ENCODE assay signal across 14 mouse cellular contexts in genomic region chr17:80558583-80558982, GRCm38 (mm10). TPM values are rescaled to one million over a fixed set of nuclear protein-coding genes. Genes with fewer than 3 reads are reported as not detected.
DNase-seq lines count a peak whose midpoint lies in the region; ATAC-seq lines count a peak whose summit lies in the region.
"Had no signal": no experiment of that assay in that cellular context is flagged by ENCODE, and none has a peak within 500 bp of the region (broad histone marks: within the 10 kb centered on the region; RNA-seq: fewer than 3 reads in every experiment).

No protein-coding gene starts in this region.

- no peak overlapping the region for H3K4me2 ChIP-seq in kidney, embryonic 15.5 days
- H3K4me2 ChIP-seq in liver, embryonic 16.5 days (ENCODE audit: low read depth, low read length): no peak overlapping the region
- H3K4me2 ChIP-seq: midbrain, embryonic 13.5 days; neural tube, embryonic 12.5 days had no signal

- no peaks in the 10 kb centered on the region for H3K27me3 ChIP-seq in kidney, embryonic 15.5 days
- no peaks in the 10 kb centered on the region for H3K27me3 ChIP-seq in liver, embryonic 16.5 days (ENCODE audit: control insufficient read depth, insufficient read depth, low read depth, low read length)
- H3K27me3 ChIP-seq: heart, embryonic 15.5 days; midbrain, embryonic 13.5 days; neural tube, embryonic 12.5 days had no signal

- no peak overlapping the region for H3K4me3 ChIP-seq in kidney, embryonic 15.5 days (replicated peaks)
- peak overlapping the region; percentile 19; the same call in 1 of the 2 replicates for H3K4me3 ChIP-seq in liver, embryonic 16.5 days (ENCODE audit: low read depth, low read length)
- H3K4me3 ChIP-seq: heart, embryonic 15.5 days; midbrain, embryonic 13.5 days; neural tube, embryonic 12.5 days had no signal

- H3K27ac ChIP-seq in kidney, embryonic 15.5 days: no peak overlapping the region
- peak overlapping the region; percentile 85 for H3K27ac ChIP-seq in liver, embryonic 16.5 days (ENCODE audit: low read length)
- H3K27ac ChIP-seq: heart, embryonic 15.5 days; hindbrain, postnatal 0 days; midbrain, embryonic 13.5 days; neural tube, embryonic 12.5 days; stomach, postnatal 0 days had no signal

- H3K9ac ChIP-seq in kidney, embryonic 15.5 days: no peak overlapping the region
- no peak overlapping the region for H3K9ac ChIP-seq in liver, embryonic 16.5 days (ENCODE audit: low read depth, low read length)
- H3K9ac ChIP-seq: heart, embryonic 15.5 days; midbrain, embryonic 13.5 days; neural tube, embryonic 12.5 days had no signal

- H3K36me3 ChIP-seq in kidney, embryonic 15.5 days: no peaks in the 10 kb centered on the region
- no peaks in the 10 kb centered on the region for H3K36me3 ChIP-seq in liver, embryonic 16.5 days (ENCODE audit: control insufficient read depth, insufficient read depth)
- H3K36me3 ChIP-seq: heart, embryonic 15.5 days had no signal

- ATAC-seq in kidney, embryonic 15.5 days (replicated peaks; ENCODE audit: low FRiP score): no peak
- ATAC-seq in liver, embryonic 16.5 days (ENCODE audit: low read depth): peak; percentile 60
- ATAC-seq: hindbrain, postnatal 0 days; midbrain, embryonic 13.5 days had no signal

- H3K4me1 ChIP-seq in kidney, embryonic 15.5 days: 0 out of 2 replicates have a peak, but pooled peaks cover 5% of the 10 kb centered on the region
- H3K4me1 ChIP-seq in liver, embryonic 16.5 days (ENCODE audit: control insufficient read depth, low read depth, low read length): no peaks in the 10 kb centered on the region; the same call in none of the 2 replicates
- H3K4me1 ChIP-seq: heart, embryonic 15.5 days had no signal

- 66% methylated on average over 14 of the region's 14 CpGs for WGBS in kidney, embryonic 15.5 days
- 67% methylated on average over 14 of the region's 14 CpGs for WGBS in liver, embryonic 16.5 days (ENCODE audit: insufficient replicate concordance)

- DNase-seq in adrenal gland, postnatal 14 days: peak; percentile 13
- DNase-seq in adrenal gland, postnatal 4 days (ENCODE audit: low spot score in 2 of 2): no peak
- DNase-seq in kidney, adult 18-20 months: peak; percentile 51
- DNase-seq in kidney, postnatal 36 days: peak; percentile 51 to 57
- DNase-seq in frontal cortex, postnatal 25 days (ENCODE audit: low spot score in 2 of 2): no peak
- DNase-seq in right cerebral cortex, adult 18-20 months: no peak

- H3K9me3 ChIP-seq in kidney, embryonic 15.5 days (replicated peaks): no peaks in the 10 kb centered on the region
- H3K9me3 ChIP-seq in liver, embryonic 16.5 days (replicated peaks; ENCODE audit: control insufficient read depth, low read length): no peaks in the 10 kb centered on the region
- H3K9me3 ChIP-seq: G1E; heart, embryonic 15.5 days; midbrain, embryonic 13.5 days; neural tube, embryonic 12.5 days had no signal

RNA-seq across cellular contexts. Expression of gene Cdkl4, which starts 19.0 kb away (rescaled TPM):
- 0.15 TPM in 2 replicates for total RNA-seq in adrenal gland, postnatal 14 days (2021)
- under 1 TPM; 0.20 to 0.28 TPM for total RNA-seq in adrenal gland, postnatal 4 days (2021)
- polyA plus RNA-seq in kidney, embryonic 15.5 days (2015; fragmentation: Nextera tagmentation; extraction: Ambion mirVana): 0.81 and 0.82 TPM in 2 replicates
- polyA plus RNA-seq in liver, embryonic 16.5 days (2015; fragmentation: Nextera tagmentation; extraction: Ambion mirVana): 0.14 and 0.16 TPM in 2 replicates
- polyA plus RNA-seq: G1E had no signal

Comparison
In these comparisons a context has a peak if more than half of its experiments do, and no peak if none do; other contexts are left out.
1. DNase-seq: peak in adrenal gland, postnatal 14 days (single experiment), kidney, adult 18-20 months (single experiment) and kidney, postnatal 36 days (2 of 2); none in adrenal gland, postnatal 4 days (0 of 2), frontal cortex, postnatal 25 days (0 of 2) and right cerebral cortex, adult 18-20 months (single experiment).